Mouse (Mus musculus) brain, adult 2 months (tissue): ENCODE results near the gene Gpr68.

Experiments used
- DNase-seq: peaks from one replicate; pipeline ENCODE4 v3.0.0; 2011; ENCODE audit warnings: low read depth, low spot score

Gene Gpr68

GRCm38 (mm10) chr12:100871841-100872240 is 36.2 kb downstream of the Gpr68 start:
- DNase-seq = no peak

- no peak for DNase-seq
Observed at GRCm38 (mm10) chr12:100871234-100871633, 36.8 kb downstream of the Gpr68 start.

- peak; percentile 59 for DNase-seq
Observed at GRCm38 (mm10) chr12:100868049-100868622, 39.9 kb downstream of the Gpr68 start.

- peak; percentile 98 for DNase-seq
Observed at GRCm38 (mm10) chr12:100867097-100867496, 40.9 kb downstream of the Gpr68 start.

GRCm38 (mm10) chr12:100865509-100866078 is 42.4 kb downstream of the Gpr68 start:
- DNase-seq = peak; percentile 26

GRCm38 (mm10) chr12:100865072-100865471 is 42.9 kb downstream of the Gpr68 start:
- no peak for DNase-seq

- DNase-seq = no peak
Observed at GRCm38 (mm10) chr12:100862856-100863446, 45.0 kb downstream of the Gpr68 start.

- no peak for DNase-seq
Observed at GRCm38 (mm10) chr12:100862272-100862671, 45.7 kb downstream of the Gpr68 start.

- peak; percentile 90 for DNase-seq
Observed at GRCm38 (mm10) chr12:100857791-100858190, 50.2 kb downstream of the Gpr68 start.

- no peak for DNase-seq
Observed at GRCm38 (mm10) chr12:100856337-100856736, 51.7 kb downstream of the Gpr68 start.

GRCm38 (mm10) chr12:100852370-100852769 is 55.6 kb downstream of the Gpr68 start:
- no peak for DNase-seq

GRCm38 (mm10) chr12:100849421-100850138 is 58.4 kb downstream of the Gpr68 start:
- peak; percentile 82 for DNase-seq

GRCm38 (mm10) chr12:100847437-100848080 is 60.4 kb downstream of the Gpr68 start:
- no peak for DNase-seq

GRCm38 (mm10) chr12:100846566-100846965 is 61.4 kb downstream of the Gpr68 start:
- DNase-seq = no peak

- DNase-seq = no peak
Observed at GRCm38 (mm10) chr12:100845829-100846228, 62.2 kb downstream of the Gpr68 start.

- no peak for DNase-seq
Observed at GRCm38 (mm10) chr12:100844546-100844945, 63.5 kb downstream of the Gpr68 start.

GRCm38 (mm10) chr12:100843171-100843570 is 64.8 kb downstream of the Gpr68 start:
- DNase-seq = no peak

- DNase-seq = peak; percentile 90
Observed at GRCm38 (mm10) chr12:100841211-100841792, 66.7 kb downstream of the Gpr68 start.

- DNase-seq = no peak
Observed at GRCm38 (mm10) chr12:100839926-100840325, 68.1 kb downstream of the Gpr68 start.

GRCm38 (mm10) chr12:100839079-100839600 is 68.9 kb downstream of the Gpr68 start:
- DNase-seq = no peak

GRCm38 (mm10) chr12:100837208-100837607 is 70.8 kb downstream of the Gpr68 start:
- no peak for DNase-seq
